Mouse (Mus musculus) lung, adult 2 months (tissue): Measurements from ENCODE around the gene Cldn3. TPM values are rescaled to one million over a fixed set of nuclear protein-coding genes. Genes with fewer than 3 reads are reported as not detected.

ENCODE experiments used
- DNase-seq: peaks from one replicate; pipeline ENCODE4 v3.0.0; 2022
- H3K4me1 ChIP-seq: fragments of 200-500 bp; 2 replicates; pipeline ENCODE4 v1.6.1; 2011; ENCODE audit warnings: low read length; ENCODE audit not compliant: control insufficient read depth, insufficient read depth
- H3K4me3 ChIP-seq: fragments of 200-500 bp; replicated peaks from 2 replicates; pipeline ENCODE3; 2011; ENCODE audit warnings: low read depth, mild to moderate bottlenecking, control low read depth, low read length; ENCODE audit errors: extremely low read depth
- CTCF ChIP-seq: fragments of 200-500 bp; IDR thresholded peaks from 2 replicates; pipeline ENCODE4 v1.5.1; 2011; ENCODE audit warnings: mild to moderate bottlenecking, low read length, control low read depth; ENCODE audit not compliant: insufficient read depth
- POLR2A ChIP-seq: fragments of 200-500 bp; IDR thresholded peaks from 2 replicates; pipeline ENCODE4 v1.6.1; 2011; ENCODE audit warnings: low read depth, mild to moderate bottlenecking, control low read depth, low read length, borderline replicate concordance; ENCODE audit errors: extremely low read depth
- WGBS: fragments of 180-500 bp; shearing (Covaris S2); methylation state at CpG from one replicate; pipeline ENCODE4 v1.1.7; 2018; 5-methylcytosine and 5-hydroxymethylcytosine counted together
- polyA plus RNA-seq: library from polyadenylated mRNA; depleted of rRNA; stranded (reverse); fragments of >200 nt; gene quantifications from 2 replicates; pipeline ENCODE4 v1.2.3, GENCODE M21; 2012

Gene Cldn3
- polyA plus RNA-seq, 1 experiment = 333 TPM

DNA sequence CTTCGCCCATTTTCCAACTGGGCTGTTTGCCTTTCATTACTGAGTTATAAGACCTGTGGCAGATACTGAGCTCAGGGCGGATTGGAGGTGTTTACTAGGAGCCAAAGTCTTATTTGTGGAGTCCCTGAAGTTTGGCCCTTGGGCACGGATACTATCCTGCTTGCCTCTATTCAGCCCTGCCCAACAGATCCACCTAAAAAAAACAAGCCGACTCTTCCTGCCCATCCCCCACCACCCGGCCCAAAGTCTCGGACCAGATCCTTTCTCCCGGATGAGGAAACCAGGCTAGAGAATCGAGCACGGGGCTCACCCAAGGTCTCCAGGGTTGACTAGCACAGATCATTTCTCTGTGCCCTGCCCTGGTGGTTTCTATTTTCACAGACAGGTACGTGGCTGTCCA is 4.9 kb upstream of the Cldn3 start:
- Histone ChIP-seq H3K4me3 (no peak overlapping the region), H3K4me1 (peaks cover 4% of the 10 kb centered on the region; the same call in 1 of the 2 replicates)
- TF ChIP-seq CTCF = no peak
- no peak for TF ChIP-seq POLR2A
- 48% methylated on average over 10 of the region's 10 CpGs for WGBS
- no peak for DNase-seq

DNA sequence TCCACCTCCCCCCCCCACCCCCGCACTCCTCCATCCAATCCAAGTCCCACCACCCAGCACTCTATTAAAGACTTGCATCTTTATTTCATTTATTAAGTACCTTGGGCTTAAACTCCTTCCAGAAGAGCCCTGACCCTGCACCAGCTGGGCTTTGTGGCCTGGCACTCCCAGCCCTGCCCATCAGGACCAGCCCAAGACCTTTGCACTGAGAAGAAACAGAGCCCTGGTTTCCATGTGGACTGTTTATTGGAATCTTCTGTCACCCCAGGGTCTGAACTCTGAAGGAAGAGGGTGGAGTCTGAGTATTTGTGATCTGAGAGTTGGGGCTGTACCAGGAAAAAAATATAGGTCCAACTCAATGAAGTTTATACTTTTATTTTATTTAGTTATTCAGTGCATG is 2.9 kb upstream of the Cldn3 start:
- peaks cover 9% of the 10 kb centered on the region; the same call in 1 of the 2 replicates for H3K4me1 ChIP-seq
- WGBS = 85% methylated on average over 1 of the region's 1 CpGs
- no peak for TF ChIP-seq POLR2A
- TF ChIP-seq CTCF = no peak
- DNase-seq = no peak
- H3K4me3 ChIP-seq = no peak overlapping the region

- DNase-seq = no peak
- TF ChIP-seq CTCF (no peak), POLR2A (no peak)
- Histone ChIP-seq H3K4me3 (no peak overlapping the region), H3K4me1 (peaks cover 9% of the 10 kb centered on the region; the same call in 1 of the 2 replicates)
- 35% methylated on average over 3 of the region's 3 CpGs for WGBS
Measured at GRCm38 (mm10) chr5:134983771-134984170, 2.2 kb upstream of the Cldn3 start.

DNA sequence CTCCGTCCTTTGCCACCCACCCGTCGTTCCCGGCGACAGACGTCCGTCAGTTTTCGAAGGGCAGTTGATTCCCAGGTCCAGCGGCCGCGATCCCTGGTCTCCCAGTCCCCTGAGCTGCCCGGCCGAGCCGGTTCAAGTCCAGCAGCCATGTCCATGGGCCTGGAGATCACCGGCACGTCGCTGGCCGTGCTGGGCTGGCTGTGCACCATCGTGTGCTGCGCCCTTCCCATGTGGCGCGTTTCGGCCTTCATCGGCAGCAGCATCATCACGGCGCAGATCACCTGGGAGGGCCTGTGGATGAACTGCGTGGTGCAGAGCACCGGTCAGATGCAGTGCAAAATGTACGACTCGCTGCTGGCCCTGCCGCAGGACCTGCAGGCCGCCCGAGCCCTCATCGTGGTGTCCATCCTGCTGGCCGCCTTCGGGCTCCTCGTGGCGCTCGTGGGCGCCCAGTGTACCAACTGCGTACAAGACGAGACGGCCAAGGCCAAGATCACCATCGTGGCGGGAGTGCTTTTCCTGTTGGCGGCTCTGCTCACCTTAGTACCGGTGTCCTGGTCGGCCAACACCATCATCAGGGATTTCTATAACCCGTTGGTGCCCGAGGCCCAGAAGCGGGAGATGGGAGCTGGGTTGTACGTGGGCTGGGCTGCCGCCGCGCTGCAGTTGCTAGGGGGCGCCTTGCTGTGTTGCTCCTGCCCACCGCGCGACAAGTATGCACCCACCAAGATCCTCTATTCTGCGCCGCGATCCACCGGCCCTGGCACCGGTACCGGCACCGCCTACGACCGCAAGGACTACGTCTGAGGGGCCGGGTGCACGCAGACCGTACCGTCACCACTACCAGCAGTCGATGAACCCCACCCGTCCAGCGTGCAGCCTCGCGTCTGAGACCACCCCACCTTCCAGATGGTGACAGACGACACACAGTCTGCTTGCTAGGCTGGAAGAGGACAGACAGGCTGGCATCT is 569 bp downstream of the Cldn3 start:
- H3K4me1 ChIP-seq = peaks cover 14% of the 10 kb centered on the region
- 6% methylated on average over 79 of the region's 79 CpGs for WGBS
- peak overlapping the region; percentile 74 for H3K4me3 ChIP-seq
- TF ChIP-seq CTCF (no peak), POLR2A (peak; percentile 50; the same call in 1 of the 2 replicates)
- peak; percentile 63 for DNase-seq

DNA sequence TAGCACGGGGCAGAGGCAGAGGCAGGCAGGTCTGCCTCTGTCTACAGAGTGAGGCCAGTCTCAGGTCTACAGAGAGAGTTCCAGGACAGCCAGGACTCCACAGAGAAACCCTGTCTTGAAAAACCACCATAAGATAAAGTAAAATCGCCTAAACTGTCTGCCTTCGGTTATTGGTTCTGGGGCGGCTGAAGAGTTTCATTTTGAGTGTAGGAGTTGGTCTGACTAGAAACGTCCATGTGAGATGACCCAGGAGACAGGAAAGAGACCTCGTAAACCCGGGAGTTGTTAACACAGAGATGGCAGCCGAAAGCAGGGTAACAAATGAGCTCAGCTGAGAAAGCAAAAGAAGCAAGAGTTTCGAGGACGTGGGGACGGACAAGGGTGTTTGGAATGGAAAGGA is 3.2 kb downstream of the Cldn3 start:
- H3K4me3 ChIP-seq = peak overlapping the region; percentile 40
- peaks cover 17% of the 10 kb centered on the region for H3K4me1 ChIP-seq
- 37% methylated on average over 11 of the region's 11 CpGs for WGBS
- TF ChIP-seq CTCF = no peak
- TF ChIP-seq POLR2A = no peak
- no peak for DNase-seq

DNA sequence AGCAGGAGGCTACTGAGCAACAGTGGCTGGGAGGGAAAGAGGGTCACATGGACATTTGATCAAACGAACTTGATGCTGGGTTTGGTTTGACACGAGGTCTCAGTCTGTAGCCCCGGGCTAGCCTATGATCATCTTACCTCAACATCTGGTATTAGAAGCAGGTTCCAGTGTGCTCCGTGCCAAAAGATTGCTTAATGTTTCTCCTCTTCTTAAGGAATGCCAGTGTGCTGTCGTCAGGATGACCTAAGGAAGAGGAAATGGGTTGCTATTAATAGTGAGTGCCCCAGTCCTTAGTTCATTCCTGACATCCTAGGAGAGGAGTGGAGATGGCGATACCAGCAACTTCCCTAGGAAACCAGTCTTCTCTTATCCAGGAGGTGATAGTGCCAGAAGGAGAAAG is 3.7 kb downstream of the Cldn3 start:
- no peak for DNase-seq
- 14% methylated on average over 6 of the region's 6 CpGs for WGBS
- Histone ChIP-seq H3K4me1 (peaks cover 15% of the 10 kb centered on the region), H3K4me3 (no peak overlapping the region)
- TF ChIP-seq POLR2A (no peak), CTCF (no peak)

GRCm38 (mm10) chr5:134992566-134992965 is 6.6 kb downstream of the Cldn3 start:
- no peak for DNase-seq
- Histone ChIP-seq H3K4me1 (peaks cover 8% of the 10 kb centered on the region), H3K4me3 (no peak overlapping the region)
- WGBS = 55% methylated on average over 5 of the region's 5 CpGs
- TF ChIP-seq POLR2A (no peak; the same call in 1 of the 2 replicates), CTCF (no peak)

- H3K4me1 ChIP-seq = peaks cover 4% of the 10 kb centered on the region; the same call in 1 of the 2 replicates
- TF ChIP-seq POLR2A (no peak), CTCF (no peak)
- H3K4me3 ChIP-seq = no peak overlapping the region
- WGBS = 50% methylated on average over 6 of the region's 6 CpGs
- DNase-seq = no peak
Measured at GRCm38 (mm10) chr5:134998359-134998758, 12.3 kb downstream of the Cldn3 start.

GRCm38 (mm10) chr5:134999797-135000196 is 13.8 kb downstream of the Cldn3 start:
- no peak for DNase-seq
- Histone ChIP-seq H3K4me1 (peaks cover 4% of the 10 kb centered on the region; the same call in 1 of the 2 replicates), H3K4me3 (no peak overlapping the region)
- 87% methylated on average over 4 of the region's 4 CpGs for WGBS
- TF ChIP-seq POLR2A = no peak
- no peak for TF ChIP-seq CTCF
